Mouse (Mus musculus): ENCODE data around the gene Kcnd3. TPM values are rescaled to one million over a fixed set of nuclear protein-coding genes. Genes with fewer than 3 reads are reported as not detected.

Gene Kcnd3
- total RNA-seq, 4 experiments from 2014 or later, result 0.05 to 0.18 (median 0.14) TPM

DNA sequence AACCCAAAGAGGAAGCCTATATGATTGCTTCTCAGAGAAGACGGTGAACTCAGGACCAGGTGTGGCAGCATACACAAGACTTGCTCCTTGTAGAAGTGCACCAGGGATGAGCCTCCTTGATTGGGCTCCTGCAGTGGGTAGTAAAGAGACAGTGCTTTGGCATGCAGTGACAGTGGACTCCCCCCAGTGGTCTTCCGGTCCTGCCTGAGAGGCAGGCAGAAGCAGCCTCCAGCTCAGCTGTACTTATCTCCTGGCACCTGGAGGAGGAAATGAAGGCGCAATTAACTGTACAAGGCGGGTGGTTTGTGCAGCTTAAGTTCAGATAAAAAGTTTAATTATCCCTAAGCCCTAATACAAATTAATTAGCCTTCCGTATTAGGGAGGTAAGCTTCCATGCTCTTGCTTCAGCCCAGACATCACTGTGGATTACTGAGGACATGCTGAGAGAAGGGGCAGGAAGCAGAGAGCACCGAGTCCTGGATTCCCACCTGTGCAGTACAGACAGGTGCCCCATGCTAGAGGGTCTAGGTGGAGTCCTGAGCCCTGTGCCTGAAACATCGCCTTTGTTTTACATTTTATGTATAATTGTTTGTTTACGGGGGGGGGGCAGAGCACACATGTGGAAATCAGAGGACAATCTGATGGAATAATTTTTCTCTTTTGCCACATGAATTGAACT lies 196.9 kb downstream of the Kcnd3 start:
- DNase-seq (ENCODE audit: low spot score in 2 of 2), result no peak

DNA sequence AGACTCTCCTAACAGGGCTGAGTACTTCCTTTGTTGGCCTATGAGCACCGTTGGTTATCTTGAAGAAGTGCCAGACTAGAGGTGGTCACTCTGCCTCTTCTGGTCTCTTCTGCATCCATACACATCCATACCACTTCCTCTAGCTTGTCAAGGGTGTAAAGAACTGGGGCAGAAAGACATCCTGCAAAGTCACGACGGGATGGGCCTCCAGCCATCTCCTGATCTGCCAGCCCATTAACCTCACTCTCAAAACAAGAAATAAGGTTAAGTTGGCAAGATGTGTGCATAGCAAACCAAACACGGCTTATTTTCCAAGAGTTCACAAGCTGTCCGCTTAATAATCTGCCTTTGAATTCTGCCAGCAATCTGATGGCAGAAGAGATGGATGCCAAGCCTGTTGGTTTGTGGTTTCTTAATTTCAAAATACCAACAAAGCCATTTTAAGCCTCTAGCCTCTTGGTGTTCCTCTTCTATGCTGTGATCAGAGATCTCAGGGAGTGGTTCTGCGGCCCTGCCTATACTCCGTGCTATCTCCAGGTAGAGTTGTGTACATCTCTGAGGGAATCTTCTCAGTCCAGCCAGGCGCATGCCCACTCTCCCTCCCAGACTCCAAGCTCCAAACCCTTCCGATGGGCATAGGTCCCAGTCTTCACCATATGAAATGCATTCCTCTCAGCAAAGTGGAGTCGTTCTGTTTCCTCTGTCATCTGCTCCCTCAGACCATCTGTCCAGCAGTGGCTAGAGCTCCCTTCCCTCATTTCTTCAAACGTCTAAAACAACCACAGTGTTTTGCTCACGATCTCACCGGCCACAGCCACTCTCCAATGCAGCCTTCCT lies 201.6 kb downstream of the Kcnd3 start:
- no peak for DNase-seq (ENCODE audit: low spot score in 2 of 2)

DNA sequence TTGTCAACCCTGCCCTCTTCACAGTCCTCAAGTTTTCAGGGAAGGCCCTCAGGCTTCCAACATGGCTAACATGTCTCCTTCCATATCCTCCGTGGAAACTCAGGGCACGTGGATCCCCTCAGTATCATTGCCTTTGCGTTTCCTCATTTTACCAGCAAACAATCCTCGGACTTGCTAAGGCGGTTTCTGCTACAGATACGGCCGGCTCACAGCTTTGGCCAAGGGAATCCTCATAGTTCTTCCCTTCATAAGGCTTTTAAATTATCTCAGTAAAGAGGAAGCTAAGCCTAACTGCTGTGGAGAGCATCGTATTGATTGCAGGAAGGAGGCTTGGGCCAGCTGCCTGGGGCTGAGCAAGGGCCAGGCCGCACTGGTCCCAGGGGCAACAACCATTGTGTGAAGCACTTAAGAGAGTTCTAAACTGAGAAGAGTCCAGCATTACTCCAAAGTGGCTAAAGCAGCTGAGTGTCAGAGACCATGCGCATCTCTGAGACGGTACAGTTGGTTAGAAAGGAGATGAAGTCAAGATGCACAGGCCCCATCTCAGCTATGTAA lies 203.0 kb downstream of the Kcnd3 start:
- DNase-seq (ENCODE audit: low spot score in 2 of 2), result no peak

DNA sequence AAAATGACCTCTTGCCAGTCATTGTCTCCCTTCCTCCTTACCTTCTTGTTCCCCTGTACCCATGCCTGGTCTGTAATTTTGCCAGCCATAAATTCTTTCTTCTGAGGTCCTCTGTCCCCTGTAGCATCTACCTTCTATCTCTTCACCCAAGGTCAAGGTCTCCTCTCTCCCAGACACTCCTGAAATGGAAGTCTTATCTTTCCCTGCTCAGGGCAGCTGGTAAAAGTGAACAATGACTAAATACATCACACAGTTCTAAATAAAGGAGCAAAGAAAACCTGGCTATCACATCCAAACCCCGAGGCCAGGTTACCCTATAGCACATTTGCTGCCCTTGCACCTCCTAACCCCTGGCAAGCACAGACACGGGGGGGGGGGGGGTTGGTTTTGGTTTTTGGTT lies 208.4 kb downstream of the Kcnd3 start:
- DNase-seq (ENCODE audit: low spot score in 2 of 2), result no peak

DNA sequence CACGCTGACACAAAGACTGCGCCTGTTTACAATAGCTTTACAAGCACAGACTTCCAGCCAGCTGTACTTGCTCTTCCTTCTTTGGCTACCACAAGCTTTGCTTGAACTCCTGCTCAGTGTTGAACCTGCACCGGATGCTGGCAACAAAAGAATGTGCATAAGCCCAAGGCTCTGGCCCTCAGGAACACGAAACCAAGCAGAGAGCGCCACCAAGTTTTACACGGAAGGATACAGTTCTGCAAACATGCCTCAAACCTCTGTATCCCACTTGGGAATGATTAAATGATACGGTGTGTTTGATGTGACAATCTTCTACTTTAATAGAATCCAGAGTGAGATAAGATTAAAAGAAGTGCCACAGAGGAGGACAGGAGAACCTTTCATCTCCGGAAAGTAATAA lies 210.9 kb downstream of the Kcnd3 start:
- no peak for DNase-seq (ENCODE audit: low spot score in 2 of 2)

DNA sequence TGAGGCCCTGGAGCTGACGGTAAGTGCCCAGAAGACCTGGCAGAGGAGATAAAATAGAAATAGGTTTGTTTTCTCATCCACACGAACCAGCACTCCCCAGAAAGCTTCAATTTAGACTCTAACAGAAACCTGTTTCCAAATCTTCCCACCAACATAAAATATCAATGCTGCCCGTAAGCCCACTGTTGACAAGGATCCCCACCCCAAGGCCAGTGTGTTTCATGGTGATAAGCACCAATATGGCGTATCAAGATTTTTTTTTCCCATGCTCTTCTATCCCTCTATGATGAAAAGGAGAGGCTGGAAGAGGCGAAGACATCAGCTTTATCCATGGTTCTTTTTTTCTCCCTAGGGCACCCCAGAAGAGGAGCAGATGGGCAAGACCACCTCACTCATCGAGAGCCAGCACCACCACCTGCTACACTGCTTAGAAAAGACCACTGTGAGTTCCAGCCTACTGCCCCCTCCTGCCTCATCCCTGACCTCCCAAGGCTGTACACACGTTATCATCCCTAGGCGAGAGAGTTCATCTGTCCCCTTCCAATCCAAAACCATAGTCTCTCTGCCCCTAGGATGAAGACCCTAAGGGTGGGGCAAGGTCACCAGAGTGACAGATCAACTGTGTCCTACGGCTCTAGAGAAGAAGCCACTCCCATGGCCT lies 213.1 kb downstream of the Kcnd3 start:
- no peak for DNase-seq (ENCODE audit: low spot score in 2 of 2)

DNA sequence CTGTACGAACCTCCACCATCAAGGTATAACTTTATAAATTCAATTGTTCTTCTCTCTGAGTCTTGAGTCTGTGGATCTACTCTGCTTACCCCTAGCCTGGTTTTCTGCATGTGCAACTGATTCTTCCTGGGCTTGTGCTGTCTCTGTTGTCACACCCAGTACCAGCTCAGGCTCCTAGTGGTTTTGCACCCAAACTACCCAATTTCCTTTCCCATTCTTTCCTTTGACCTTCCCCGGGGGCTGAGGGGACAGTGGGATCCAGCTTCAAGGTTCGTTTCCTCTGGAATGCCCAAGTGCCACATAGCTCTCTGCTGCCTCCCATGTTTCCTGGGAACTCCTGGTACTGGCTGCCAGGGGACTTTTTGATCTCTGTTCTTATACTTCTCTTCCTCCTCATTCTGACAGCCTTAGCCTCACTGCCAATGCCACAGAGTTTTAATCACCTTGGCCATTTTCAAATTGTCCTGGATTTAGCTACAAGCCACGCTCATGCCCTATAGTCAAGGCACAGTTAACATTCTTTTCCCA lies 214.9 kb downstream of the Kcnd3 start:
- DNase-seq (ENCODE audit: low spot score in 2 of 2), result no peak

DNA sequence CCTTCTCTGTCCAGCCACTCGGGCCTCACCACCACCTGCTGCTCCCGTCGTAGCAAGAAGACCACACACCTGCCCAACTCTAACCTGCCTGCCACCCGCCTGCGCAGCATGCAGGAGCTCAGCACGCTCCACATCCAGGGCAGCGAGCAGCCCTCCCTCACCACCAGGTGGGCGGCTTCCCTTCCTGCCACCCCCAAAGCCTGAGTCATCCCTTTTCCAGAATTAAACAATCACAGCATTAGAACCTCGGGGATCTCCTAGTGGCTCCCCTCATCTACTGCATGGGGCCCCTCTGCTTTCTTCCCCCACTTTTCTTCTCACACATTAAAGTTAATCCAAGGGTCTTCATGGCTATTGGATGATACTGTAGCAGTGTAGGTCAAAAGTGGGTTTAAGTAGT lies 216.0 kb downstream of the Kcnd3 start:
- DNase-seq (ENCODE audit: low spot score in 2 of 2), result no peak

DNA sequence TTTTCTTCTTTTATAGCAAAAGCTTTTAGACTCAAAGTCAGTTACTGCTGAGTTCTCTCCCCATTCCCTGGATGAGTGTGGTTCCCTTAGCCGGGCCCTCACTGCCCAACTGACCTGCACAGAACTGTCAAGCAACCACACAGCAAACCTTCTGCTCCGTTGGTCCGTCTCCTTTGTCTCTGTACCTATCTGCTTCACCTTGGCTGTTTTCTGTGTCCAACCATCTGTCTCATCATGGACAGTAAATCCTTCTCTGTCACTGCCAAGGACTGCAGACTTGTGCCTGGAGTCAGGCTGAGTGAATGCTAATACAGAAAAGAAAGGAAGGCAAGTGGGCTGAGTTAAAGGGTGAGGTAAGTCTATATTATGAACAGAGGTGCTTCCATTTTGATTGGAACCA lies 217.6 kb downstream of the Kcnd3 start:
- DNase-seq (ENCODE audit: low spot score in 2 of 2), result no peak

DNA sequence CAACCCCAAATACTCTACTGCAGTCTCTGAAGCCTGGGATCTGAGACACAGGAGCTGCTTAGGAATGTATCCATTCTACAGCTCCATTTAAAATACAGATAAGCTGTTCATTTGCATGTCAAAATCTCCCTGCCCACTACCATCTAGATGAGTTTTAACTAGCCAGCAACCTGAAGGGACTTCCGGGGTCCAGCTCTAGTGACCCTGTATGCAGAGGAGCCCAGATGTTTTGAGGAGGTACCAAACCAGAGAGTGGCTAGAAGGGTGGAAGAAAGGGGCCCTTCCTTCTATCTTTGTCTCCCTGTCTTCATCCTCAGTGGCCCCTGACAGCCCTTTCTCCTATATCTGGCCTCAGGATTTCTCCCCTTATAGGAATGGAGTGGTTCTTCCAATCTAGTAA lies 218.7 kb downstream of the Kcnd3 start:
- no peak for DNase-seq (ENCODE audit: low spot score in 2 of 2)

DNA sequence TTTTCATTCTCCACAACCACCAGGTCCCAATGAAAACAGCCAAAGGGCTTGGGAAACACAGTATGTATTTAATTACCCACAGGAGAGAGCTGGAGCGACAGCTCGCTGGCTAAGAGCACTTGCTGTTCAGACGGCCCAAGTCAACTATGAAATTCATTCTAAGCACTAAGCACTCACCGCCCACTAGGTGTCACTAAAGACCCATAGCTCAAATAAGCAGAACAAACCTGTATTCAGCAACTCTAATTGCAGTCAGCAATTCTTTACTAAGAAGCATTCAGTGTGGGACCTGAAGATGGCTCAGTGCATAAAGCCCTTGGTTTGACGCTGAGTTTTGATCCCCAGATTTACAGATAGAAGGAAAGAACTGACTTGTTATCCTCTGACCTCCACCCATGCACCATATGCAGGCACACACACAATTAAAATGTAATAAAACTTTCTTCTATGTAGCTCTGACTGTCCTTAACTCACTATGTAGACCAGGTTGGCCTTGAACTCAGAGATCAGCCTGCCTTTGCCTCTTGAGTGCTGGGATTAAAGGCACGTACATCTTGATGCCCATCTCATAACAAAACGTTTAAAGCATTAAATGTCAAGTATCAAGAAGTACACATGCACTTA lies 222.6 kb downstream of the Kcnd3 start:
- peak; percentile 25 to 31 for DNase-seq (ENCODE audit: low spot score in 2 of 2)

DNA sequence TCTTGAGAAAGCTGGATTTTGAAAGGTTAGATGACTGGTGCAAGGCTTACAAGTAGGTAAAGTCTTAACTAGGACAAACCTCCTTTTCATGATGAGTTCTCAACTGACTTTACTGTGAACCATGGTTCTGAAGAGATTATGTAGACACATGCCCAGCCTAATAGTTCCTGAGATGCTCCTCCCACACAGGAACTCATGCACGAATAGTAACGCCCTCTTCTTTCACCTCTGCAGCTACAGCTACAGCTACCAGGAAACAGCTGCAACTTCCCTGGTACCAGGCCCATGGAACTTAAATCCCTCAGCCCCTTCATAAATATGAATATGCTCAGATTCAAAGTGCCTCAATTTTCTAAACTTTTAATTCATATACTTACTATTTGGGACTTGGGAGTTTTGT lies 223.8 kb downstream of the Kcnd3 start:
- no peak for DNase-seq (ENCODE audit: low spot score in 2 of 2)

DNA sequence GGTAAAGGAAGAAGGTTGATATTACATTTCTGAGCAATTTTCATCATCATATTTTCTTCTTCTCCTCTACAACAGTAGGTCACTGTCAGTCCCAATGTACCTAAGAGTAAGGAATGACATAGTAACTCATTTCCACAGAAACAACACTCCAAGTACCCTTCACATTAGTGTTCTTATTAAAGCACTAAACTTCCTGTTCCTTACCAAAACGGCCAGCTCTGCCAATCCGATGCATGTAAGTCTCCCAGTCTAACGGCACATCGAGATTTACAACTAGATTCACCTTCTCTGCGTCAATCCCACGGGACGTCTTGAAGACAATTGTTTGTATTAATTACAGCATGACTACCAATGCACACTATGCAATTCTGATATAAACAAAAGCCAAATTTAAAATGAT lies 228.2 kb downstream of the Kcnd3 start:
- no peak for DNase-seq (ENCODE audit: low spot score in 2 of 2)

DNA sequence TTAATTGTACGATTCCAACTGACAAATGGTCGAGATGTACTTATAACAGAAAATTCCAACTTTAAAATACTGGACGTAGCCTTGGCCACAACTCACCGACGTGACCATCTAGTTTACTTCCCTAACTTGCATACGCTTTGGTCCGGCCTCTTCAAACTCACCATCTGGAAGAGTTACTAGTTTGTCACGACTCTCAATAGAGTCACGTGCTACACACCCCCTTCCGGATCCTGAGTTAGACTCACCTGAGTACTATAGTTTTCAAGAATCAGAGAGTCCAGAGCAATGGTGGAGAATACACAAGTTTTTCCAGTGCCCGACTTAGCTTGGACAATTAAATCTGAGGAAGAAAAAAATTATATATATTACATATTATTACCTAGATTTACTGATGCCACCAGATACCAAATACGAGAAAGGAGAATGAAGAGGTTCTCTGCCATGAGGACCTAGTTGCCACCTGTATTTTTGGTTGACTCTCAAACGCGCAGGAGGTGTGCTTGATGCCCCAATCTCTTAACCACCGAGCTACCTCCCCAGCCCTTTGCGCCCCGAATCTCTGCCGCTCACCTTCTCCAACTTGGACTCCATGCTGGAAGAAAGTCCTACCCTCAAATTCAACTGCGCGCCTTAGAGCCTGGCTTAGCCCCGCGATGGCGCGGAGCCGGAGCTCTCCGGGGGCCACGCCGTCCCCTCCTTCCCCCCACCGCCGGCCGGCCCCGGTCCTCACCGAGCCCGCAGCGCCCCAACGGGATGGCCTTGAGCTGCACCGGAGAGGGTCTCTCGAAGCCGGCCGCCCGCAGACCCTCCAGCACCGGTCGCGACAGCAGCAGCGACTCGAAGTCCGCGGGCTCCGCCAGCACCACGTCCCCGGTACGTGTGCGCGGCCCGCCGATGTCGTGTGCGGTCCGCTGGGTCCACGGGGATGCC lies 234.5 kb downstream of the Kcnd3 start:
- DNase-seq (ENCODE audit: low spot score in 2 of 2), result no peak

DNA sequence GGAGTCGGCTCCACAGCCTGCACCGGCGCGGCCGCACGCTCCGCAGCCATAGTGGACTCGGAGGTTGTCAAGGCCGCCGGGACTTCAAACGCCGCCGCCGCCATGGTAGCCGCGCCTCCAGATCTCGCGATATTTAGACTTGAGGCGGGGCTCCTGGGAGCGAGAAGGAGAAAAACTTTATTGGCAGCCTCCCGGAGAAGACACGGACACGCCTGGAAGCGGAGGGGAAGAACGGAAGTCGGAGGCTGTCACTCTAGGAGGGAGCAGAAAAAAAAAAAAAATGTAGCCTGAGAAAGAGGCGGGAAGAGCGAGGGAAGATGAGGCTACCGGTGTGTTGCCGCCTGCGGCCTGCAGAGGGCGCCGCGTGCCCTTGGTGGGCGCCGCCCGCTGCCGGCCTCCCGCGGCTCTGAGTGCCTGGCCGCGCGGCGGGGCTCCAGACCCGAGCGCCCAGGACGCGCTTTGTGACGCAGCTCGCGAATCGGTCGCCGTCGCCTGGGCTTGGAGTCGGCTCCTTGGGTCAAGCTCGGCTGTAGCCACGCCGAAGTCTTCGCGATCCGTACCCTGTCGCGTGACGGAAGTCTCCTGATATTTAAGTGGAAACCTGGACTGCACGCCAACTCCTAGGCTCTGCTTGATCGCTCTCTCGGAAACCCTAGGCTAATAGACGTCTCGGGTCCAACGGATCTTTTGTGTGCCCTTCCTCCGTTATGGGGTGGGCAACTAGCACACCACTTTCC lies 235.4 kb downstream of the Kcnd3 start, which contains the start of gene Ddx20:
Gene Ddx20 (minus strand): TSS at position 251 of the 737 bp plus-strand sequence.
- peak; percentile 89 to 92 for DNase-seq (ENCODE audit: low spot score in 2 of 2)

DNA sequence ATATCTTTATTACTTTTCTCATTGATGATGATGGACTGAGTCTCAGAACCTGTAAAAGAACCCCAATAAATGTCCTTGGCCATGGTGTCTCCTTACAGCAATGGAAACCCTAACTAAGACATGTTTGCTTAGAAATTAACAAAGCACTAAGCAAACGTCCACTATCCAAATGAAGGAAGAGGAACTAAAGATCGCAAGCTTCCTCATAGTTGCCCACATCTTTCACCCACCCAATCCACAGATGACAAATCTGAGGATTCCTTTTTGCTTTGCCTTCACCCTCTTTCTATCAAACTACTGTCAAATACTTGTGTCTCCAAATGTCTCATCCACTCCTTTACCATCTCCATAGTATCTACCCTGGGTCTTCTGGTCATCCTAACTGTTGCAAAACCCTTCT lies 236.4 kb downstream of the Kcnd3 start:
- DNase-seq (ENCODE audit: low spot score in 2 of 2), result no peak

DNA sequence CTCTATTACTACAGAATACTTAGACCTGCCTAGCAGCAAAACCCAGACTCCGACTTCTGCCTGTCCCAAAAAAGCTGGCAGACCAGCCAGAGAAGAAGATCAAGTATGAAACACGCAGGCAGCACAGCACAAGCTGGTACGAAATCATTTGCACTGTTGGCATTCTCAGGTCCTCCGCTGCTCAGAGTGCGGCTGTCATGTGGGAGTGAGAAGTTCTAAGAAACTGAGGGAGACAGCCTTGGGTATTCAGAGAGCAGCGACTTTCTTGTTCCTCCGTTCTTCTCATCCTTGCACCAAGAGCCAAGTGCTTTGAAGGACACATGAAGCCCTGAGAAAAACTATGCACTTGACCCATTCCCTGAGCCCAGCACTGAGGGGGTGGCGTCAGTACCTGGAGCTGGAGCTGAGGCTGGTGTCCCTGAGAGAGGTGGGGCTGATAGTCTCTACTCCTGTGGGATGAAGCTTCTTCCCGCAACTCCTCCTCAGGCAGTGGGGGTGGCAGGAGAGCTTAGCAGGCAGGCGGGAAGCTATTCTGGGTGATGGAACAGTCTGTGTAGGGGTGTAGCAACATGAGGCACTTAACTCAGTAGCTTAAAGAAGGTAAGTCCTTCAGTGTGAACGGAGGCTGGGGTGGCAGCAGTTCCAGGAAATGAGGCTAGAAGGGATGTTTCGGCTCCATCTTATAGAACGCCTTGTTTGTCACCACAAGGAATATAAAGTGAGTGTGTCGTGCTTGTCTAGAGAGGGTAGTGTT lies 241.4 kb downstream of the Kcnd3 start:
- no peak for DNase-seq (ENCODE audit: low spot score in 2 of 2)

DNA sequence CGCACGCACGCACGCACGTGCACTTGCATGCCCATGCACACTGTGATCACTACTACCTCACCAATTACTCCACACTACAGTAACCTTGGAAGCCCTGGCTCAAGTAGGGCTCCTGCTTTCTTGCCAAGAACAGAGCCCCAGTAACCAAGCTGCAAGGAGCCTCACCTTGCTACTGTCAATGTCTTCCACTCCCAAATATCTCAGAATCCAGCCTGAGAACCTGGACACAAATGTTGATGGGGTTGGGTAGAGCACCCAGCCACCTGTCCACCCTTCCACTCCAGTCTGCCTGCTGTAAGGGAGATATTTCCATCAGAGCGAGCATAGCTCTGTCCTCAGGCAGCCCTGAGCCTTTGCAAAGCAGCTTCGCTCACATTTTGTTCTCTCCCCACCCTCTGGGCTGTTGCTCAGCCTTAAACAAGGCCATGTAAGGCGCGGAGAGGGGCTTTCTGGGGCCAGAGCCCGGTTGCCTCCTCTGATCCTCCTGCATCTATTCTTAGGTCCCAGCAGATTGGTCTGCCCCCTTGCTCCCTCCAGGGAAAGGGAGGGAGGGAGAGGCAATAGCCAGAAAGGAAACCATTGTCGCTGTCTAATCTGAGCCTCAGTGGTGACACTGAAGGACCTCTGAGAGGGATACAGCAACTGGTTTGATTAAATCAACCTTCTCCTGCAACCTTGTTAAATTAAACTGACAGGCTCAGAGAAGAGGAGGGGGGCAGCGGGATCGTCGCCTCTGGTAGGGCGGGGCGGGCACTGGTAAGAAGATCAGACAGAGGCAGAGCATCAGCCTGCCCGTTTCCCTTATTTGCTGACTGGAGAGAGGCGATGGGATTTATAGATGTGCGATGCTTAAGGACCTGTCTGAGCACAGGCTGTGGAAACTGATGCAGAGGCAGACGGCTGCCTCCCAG lies 243.6 kb downstream of the Kcnd3 start:
- DNase-seq (ENCODE audit: low spot score in 2 of 2), result no peak
